Mouse (Mus musculus) right cerebral cortex, postnatal 10 days (tissue): ENCODE measurements around the gene Trp53.
"Not testable (repeated sequence)": the region's sequence is repeated elsewhere in the genome, so short reads cannot be mapped to it uniquely, and the experiment has no call there.

ENCODE experiments used
- DNase-seq, 2 experiments: peaks; one replicate each; pipeline ENCODE4 v3.0.0; 2021; ENCODE audit warnings: low spot score in 2 of 2

The Trp53 gene

DNA sequence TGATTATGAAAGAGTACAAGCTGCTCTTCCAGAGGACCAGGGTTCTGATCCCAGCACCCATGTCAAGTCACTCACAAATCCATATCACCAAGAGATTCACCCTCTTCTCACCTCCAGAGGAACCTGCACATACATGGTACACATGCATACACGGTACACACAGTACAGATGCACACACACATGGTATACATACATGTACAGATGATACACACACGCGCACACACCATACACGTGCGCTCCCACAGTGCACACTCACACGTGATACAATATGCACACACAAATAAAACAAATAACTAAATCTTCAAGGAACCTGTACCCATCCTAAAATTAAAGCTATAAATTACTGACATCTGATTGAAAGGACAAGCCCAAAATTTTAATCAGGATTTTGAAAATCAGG lies 14.7 kb downstream of the Trp53 start:
- no peak for DNase-seq

DNA sequence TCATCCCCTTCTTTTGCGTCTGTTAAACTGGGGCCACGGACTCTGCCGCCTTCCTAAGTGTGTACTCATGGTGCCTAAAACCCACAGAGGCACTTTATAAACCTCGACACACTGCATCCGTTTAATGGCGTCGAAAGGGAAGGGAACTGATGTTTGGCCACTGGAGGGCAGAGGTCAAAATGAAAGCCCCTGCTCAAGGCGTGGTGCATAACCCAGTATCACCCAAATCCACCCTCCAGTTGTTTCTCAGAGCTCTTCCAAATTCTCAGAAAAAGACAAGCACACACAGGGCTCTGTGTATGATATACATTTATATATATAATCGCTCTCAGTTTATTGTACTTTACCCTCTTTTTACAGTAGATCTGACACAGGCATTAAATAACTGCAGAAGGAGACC lies 19.3 kb downstream of the Trp53 start:
- no peak for DNase-seq

DNA sequence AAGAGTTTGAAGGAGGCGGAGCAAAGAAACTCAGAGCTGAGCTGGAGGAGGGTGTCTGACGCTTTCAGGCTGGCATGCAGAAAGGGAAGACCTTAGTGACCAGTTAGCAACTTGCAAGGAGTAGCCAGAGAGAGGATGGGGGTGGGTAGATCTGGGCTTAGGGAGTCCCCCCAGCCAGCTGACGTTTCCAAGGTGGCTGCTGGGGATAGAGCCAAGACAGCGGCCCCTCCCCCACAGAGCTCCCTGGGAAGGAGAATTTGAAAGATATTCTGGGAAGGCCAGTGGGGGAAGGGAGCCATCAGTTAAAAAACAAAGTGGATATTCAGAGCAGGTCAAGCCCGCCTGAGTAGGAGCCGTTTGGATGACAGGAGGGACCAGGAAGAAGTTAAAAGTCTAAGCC lies 19.9 kb downstream of the Trp53 start:
- DNase-seq = peak; percentile 89 to 90

DNA sequence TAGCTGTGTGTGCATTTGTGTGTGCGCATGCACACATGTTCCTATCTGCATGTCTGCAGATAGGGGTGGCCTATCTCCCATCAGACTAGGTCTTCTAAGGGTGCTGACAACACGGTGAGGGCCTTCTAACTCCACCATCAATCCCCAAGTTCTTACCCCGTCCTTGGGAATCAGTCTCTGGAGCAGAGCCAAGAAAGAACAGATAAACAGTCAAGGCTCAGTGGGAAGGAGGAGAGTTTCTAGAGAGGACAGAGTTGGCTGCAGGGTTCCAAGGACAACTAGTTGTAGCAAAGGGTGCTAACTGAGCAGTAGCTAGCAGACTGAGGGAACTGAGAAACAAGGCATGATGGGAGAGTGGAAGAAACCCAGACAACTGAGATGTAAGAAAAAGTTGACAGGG lies 21.6 kb downstream of the Trp53 start:
- no peak for DNase-seq

DNA sequence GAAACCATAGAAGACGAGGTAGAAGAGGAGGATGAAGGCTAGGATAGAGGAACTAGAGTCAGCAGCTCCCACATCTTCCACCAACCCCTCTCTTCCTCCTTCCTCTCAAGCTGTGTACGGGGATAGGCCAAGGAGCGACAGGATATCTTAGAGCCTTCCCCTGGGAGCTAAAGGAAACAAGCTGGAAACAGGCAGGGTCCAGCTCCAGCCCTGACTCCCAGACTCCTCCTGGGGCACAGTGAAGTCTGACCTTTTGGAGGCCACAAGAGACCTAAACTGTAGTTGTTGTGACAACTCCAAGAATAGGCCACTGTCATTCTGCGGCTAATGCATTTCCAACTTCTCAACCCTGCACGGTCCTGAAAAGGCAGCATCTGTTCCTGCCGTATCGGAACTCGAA lies 23.4 kb downstream of the Trp53 start:
- DNase-seq = no peak

DNA sequence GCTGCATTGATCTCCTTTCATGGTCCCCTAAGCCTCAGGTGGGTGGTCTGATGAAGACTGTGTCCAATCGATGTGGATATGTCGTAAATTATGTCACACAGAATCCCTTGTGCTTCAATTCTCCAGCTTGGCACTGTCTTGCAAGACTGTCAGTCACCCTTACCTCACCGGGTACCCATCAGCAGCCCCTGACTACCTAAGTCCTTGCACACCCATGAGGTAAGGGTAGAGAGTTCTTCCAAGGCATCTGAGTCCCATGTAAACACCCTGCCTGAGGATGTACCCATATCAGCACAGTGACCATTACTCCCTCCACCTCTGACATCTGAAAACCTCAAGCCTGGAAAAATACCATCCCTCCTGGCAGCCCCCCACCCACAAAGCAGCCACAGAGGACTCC lies 24.2 kb downstream of the Trp53 start:
- DNase-seq = no peak

DNA sequence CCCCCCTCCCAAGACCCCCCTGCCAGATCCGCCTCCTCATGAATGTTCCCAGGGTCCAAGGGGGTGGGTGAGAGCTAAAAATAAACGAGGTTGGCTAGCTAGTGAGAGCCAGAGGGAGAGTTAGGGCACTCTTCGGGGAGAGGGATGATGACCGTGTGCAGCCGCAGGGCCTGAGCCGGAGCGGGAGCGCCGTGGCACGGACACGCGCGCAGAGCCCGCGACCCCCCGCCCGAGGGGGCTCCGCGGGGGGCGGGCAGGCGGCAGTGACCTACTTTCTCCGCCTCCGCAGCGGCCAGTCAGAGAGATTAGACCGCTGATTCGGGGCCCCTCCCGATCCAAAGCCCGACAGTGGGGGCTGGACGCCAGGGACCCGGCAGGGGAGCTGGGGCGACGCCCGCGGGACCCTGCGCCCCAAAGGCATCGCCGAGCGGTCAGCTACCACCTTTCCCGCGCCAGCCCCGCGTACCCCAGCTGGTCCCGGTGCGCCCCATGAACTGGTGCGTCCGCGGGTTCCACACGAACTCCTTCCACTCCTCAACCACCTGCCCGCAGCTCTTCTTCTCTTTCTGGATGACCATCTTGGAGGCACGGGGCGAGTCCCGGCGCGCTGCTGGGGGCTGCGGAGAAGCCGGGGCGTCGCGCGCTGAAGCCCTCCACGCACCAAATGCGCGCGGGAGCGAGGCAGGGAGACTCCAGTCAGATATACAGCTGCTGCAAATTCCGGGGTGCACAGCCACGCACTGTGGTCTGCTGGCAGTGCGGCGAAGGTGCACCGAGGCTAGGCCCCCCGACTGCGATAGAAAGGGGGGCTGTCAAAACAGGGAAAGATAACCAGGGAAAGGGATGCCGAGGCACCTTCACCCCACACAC lies 24.9 kb downstream of the Trp53 start:
- peak; percentile 67 to 68 for DNase-seq

DNA sequence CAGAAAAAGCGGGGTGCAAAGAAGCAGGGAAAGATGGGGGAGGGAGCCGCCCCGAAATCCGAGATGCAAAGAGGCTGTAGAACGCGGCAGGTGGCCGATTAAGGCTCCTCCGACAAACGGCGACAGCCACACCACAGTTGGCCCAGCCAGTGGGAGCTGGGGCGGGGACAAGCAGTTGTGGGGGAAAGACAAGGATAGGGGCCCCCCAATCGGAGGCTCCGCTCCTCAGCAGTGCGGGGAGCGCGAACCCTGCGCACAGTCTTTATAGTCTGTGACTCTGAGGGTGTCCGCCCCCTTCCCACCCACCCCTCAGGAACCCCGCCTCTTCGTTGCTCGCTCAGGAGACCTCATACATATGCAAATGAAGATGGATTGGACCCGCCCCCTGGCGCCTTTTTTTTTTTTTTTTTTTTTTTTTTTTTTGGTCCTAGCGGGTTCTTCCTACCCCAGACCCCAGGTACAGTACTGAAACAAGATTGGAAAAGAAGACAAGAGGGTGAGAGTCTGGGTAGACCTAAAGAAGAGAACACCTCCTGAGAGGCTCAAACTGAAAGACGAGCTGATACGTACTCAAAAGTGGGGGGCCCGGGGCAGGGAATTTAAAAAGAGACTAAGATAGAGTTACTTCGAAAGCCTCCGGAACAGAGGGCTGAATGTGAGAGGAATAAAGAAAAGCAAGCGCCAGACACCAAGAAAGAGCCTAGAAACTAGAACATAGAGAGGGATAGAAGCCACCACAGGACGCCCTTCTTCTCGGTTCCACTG lies 25.7 kb downstream of the Trp53 start, which contains the start of gene Atp1b2:
Atp1b2 (minus strand) TSS at position 217 of the 765 bp plus-strand sequence.
- peak; percentile 92 for DNase-seq

DNA sequence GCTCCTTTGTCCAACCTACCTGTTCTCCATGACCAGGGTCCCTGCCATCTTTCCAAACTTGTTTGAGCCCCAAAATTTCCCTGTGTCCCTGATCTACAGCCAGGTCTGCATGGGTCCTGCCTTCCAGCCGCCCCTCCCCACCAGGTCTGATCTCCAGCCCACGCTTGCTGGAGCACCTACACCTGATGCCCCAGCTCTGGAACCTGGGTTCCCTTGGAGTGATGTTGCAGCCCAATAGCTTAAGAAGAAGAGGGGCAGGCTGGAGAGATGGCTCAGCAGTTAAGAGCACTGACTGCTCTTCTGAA lies 26.3 kb downstream of the Trp53 start:
- DNase-seq = no peak

DNA sequence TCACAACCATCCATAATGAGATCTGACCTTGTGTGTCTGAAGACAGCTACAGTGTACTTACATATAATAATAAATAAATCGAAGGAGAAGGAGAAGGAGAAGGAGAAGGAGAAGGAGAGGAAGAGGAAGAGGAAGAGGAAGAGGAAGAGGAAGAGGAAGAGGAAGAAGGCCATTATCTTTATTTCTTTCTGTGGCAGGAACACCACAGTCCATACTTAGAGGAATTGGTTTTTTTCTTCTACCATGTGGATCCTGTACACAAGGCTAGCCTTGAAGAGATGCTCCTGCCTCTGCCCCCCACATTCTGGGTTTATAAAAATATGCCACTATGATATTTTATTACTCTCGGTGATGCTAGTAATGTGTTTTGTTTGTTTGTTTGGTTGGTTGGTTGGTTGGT lies 26.7 kb downstream of the Trp53 start:
- DNase-seq = no peak

DNA sequence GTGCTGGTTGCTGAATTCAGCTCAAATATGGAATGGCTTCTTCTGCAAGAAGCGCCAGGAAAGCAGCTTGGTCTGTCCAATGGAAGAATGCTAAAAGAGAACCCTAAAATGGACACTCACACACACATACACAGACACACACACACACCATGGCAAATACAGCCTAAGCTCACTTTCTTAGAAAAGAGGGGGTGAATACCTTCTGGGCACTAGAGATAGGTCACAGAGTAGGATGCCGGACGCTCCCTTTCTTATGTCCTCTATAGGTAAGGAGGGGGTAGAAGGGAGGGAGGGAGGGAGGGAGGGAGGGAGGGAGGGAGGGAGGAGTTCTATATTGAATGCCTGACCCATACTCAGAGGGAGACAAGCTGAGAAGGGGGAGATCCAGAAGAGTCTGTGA lies 28.4 kb downstream of the Trp53 start:
- DNase-seq = no peak

DNA sequence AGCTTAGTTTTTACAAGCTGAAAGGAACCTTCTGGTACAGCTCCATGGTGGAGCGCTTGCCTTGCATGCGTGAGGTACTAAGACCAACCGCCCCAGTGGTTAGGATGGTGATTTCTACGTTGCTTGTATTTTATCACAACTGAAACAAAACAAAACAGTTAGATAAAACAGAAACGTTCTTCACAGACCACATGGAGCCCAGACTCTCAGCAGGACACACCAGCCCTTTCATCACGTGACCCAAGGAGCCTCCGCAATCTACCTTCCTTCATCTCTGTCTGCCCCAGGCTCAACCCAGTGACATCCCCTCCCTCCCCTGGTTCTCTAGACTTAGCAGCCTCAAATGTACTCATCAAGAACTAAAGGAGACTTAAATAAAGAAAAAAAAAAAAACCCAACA lies 29.3 kb downstream of the Trp53 start:
- DNase-seq = no peak

DNA sequence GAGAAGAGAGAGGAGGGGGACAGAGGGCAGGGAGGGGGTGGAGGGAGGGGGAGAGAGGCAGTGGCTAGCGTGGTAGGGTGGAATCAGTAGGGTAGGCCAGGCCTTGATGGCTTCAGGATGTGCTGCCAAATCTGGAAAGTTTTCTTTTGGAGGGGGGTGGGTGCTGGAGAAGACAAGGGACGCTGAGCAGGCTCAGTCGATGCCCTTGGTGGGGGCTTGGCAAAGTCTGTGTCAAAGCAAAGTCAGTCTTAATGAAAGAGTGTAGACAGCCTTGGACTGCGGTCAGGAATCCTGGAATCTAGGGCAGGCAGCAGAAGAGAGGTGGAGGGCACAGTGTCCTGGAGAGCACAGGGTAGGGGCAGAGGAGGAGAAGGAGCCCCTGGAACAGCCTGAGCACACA lies 30.7 kb downstream of the Trp53 start:
- DNase-seq = peak; percentile 65 to 75

DNA sequence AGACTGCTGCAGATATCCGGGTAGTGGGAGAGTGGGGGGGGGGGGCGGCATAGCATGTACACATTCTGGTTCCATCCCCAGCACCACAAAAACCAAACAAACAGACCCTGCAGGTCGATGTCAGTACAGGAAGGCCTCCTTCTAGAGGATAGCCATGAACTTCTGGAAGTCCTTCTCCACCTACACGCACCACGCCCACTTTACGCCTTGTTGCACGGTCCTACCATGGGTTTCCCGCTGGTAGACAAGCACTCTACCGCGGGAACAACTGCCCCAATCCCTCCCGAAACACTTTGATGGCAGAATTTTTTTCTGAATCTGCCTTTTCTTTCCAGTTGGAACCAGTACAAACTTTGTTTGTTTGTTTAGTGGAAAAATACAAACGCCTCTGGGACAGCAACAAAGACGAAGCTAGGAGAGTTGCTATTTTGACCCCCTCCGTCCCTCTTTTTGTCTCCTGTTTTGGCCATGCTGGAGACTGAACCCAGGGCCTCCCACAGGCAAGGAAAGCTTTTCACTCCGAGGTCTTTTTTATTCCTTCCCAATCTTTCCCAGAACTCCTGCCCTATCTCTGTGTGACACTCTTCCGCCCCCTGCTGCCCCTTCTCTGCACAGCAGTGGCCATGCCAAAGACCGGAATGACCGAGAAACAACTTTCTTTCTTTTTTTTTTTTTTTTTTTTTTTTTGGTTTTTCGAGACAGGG lies 33.5 kb downstream of the Trp53 start:
- DNase-seq = peak; percentile 80 to 86

DNA sequence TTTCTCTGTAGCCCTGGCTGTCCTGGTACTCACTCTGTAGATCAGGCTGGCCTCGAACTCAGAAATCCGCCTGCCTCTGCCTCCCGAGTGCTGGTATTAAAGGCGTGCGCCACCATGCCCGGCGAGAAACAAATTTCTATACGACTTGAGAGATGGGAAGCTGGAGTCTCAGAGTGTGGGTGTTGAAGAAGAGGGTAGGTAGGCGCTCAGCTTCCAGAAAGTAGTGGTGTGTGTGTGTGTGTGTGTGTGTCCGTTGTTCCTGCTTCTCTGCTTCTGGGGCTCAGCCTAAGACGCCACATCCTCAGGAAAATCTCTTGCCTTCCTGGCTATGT lies 34.1 kb downstream of the Trp53 start:
- not testable (repeated sequence) for DNase-seq

DNA sequence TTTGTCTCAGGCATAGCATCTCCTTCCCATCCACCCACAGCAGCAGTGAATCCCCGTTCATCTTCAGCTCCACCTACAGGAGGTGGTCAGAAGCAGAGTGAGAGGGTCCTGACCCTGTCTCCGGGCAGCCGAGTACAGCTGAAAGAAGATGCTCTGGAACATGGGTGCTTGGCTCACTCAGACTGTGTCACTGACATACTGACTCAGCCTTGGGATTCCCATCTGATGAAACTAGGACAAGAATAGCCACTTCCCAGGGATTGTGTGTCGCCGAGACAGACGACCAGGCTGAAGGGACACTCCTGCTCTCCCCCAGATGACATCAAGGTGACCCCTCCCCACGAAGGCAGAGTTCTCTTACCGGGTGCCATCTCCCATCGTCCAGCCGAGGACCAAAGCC lies 36.6 kb downstream of the Trp53 start:
- DNase-seq = no peak

DNA sequence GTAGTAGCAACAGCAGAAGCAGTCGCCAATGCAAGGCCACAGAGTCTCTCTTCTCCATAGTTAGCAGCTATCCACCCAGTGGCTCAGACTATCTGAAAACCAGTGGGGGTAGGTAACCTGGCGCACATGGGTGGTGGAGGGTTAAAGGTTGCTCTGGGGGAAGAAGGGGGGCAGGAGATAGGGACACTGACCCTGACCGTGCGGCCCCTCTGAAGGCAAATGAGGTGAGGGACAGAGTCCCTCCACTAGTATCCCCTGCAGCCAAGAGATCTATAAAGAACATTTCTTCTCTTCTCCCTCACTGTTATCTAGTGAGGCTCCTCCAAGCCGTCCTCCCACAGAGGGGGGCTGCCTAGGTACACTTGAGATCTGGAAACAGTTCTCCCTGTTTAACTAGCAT lies 37.6 kb downstream of the Trp53 start, which contains the start of gene Shbg:
Shbg (minus strand) TSS at position 101 of the 400 bp plus-strand sequence.
- DNase-seq = no peak

DNA sequence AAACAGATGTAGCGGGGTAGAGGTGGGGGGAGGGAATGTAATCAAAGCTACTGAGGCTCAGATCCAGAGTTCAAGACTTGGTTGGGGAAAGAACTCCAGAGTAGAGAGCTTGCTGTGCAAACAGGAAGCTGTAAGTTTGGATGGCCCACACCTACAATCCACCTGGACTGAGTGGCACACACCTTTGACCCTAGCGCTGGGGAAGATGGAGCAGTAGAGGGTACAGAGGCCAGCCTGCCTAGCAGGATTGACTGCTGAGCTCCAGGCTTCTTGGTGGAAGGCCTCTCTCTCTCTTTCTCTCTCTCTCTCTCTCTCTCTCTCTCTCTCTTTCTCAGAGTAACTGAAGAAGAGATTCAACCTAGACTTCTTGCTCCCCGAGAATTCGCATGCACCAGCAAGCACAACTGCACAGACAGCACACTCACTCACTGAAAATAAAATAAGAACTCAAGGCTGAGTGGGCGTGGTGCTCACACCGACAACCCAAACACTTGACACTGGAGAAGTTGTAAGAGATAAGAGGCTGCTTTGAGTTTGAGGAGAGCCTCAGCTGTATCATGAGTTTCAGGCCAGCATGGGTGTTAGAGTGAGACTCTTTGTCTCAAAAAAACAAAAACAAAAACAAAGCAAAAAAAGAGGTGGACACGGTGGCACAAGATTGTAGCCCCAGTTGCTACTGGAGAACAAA lies 40.4 kb downstream of the Trp53 start:
- DNase-seq = no peak

DNA sequence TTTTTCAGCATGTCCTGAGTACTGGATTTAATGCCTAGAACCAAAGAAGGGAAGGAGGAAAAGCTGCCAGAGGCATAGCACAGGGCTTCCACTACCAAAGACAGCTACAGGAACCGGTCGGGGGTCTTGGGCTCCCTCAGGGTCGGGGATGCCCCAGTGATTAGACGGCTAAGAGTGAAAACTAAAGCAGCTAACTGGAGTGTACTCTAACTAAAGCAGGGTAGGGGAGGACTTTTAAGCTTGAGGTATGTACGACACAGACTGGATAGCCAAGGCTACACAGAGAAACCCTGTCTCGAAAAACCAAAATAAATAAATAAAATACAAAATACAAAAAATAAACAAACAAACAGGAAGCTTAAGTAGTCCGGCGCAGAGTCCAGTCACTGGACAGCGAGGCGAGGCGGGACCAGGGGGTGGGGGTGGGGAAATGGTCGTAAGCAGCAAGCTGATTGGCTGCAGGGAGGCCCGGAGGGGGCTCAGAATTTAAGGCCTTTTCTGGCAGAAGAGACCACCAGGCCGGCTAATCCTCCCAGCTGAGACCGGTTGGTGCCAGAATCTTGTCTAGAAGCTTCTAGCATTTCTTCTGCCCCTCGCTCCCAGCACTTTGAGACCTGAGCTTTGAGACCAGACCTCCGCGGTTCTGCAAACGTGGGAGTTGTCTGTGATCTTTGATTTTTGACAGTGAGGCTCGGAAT lies 41.6 kb downstream of the Trp53 start, which contains the start of gene Sat2:
Sat2 (plus strand) TSS at position 454 of the 698 bp plus-strand sequence.
- DNase-seq = peak; percentile 74 to 76

DNA sequence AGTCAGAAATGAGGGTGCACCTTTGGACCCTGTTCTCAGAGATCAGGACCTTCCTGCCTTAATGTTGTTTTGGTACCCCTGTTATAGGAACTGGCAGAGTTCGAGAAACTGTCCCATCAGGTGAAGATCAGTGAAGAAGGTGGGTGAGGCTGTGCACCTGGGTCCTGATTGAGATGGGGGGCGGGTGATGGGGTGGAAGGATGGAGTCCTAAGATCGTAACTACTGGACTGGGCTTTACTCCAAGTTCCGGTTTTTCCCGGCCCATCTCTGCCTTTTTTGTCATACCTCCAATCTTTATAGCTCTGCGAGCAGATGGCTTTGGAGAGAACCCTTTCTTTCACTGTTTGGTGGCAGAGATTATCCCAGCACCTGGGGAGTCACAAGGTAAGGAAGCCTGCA lies 42.2 kb downstream of the Trp53 start:
- DNase-seq = peak in 1 of 2 experiments; percentile 43

DNA sequence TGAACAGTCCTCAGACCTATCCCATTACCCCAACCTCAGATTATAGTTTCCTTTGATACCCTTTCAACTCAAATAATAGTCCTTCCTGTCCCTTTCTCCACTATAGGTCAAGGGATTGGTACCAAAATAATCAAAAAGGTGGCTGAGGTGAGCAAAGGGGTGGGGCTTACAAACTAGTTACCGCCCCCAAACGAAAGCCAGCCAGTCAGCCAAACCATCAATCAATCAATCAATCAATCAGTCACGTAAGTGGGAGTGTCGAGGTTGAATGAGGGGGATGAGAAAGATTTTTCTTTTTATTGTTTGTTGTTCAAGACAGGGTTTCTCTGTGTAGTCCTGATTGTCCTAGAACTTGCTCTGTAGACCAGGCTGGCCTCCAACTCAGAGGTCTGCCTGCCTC lies 42.8 kb downstream of the Trp53 start:
- DNase-seq = no peak
